Mouse (Mus musculus) midbrain, postnatal 0 days (tissue): Measurements from ENCODE around the gene Cdx4. TPM values are rescaled to one million over a fixed set of nuclear protein-coding genes. Genes with fewer than 3 reads are reported as not detected.

Experiments
- ATAC-seq: fragments of 200-750 bp; cut with Nextera tagmentation; 2 replicates; pipeline ENCODE4 v1.8.0; 2017; ENCODE audit warnings: moderate number of reproducible peaks, mild to moderate bottlenecking, moderate TSS enrichment, moderate library complexity; ENCODE audit not compliant: low FRiP score
- DNase-seq: peaks from one replicate; pipeline ENCODE4 v3.0.0-alpha.2; 2015; ENCODE audit warnings: low spot score
- H3K27ac ChIP-seq: fragments of 300-500 bp; sonication (generic); 2 replicates; pipeline ENCODE4 v1.5.1; 2014; ENCODE audit warnings: low read depth, mild to moderate bottlenecking, low read length, mixed read lengths
- H3K27me3 ChIP-seq: fragments of 300-500 bp; sonication (generic); 2 replicates; pipeline ENCODE4 v1.6.1; 2014; ENCODE audit warnings: low read length, control low read depth, mixed read lengths; ENCODE audit not compliant: insufficient read depth
- H3K36me3 ChIP-seq: fragments of 300-500 bp; sonication (generic); 2 replicates; pipeline ENCODE4 v1.6.1; 2014; ENCODE audit warnings: low read length, control low read depth, mixed read lengths; ENCODE audit not compliant: insufficient read depth
- H3K4me1 ChIP-seq: fragments of 300-500 bp; sonication (generic); 2 replicates; pipeline ENCODE4 v1.6.1; 2014; ENCODE audit warnings: mild to moderate bottlenecking, control low read depth, antibody characterized with exemption, low read length, mixed read lengths; ENCODE audit not compliant: insufficient read depth
- H3K4me2 ChIP-seq: fragments of 300-500 bp; sonication (generic); 2 replicates; pipeline ENCODE4 v1.6.1; 2014; ENCODE audit warnings: low read depth, mild to moderate bottlenecking, low read length, mixed read lengths; ENCODE audit not compliant: poor library complexity, severe bottlenecking
- H3K4me3 ChIP-seq: fragments of 300-500 bp; sonication (generic); 2 replicates; pipeline ENCODE4 v1.5.1; 2014; ENCODE audit warnings: low read depth, mild to moderate bottlenecking, low read length, moderate library complexity
- H3K9ac ChIP-seq: fragments of 300-500 bp; sonication (generic); replicated peaks from 2 replicates; pipeline ENCODE4 v1.6.1; 2014; ENCODE audit warnings: mild to moderate bottlenecking, low read length, moderate library complexity, mixed read lengths; ENCODE audit not compliant: poor library complexity, severe bottlenecking
- H3K9me3 ChIP-seq: fragments of 300-500 bp; sonication (generic); 2 replicates; pipeline ENCODE4 v1.6.1; 2016; ENCODE audit warnings: low read length, control low read depth
- CTCF ChIP-seq: IDR thresholded peaks from 2 replicates; pipeline ENCODE4 v1.5.1; 2016; ENCODE audit warnings: antibody characterized with exemption, mild to moderate bottlenecking
- WGBS: fragments of 180-500 bp; shearing (Covaris S2); extraction: QIAGEN DNeasy Blood & Tissue Kit; methylation state at CpG from one replicate; pipeline ENCODE4 v1.1.7; 2014; 5-methylcytosine and 5-hydroxymethylcytosine counted together
- polyA plus RNA-seq: library from polyadenylated mRNA; unstranded; fragments of >200 nt; fragmentation: Nextera tagmentation; extraction: Ambion mirVana; gene quantifications from 2 replicates; pipeline ENCODE4 v1.2.1, GENCODE M21; 2015
- total RNA-seq: library from RNA; depleted of rRNA; stranded (reverse); fragments of >200 nt; gene quantifications from 2 replicates; pipeline ENCODE4 v1.2.3, GENCODE M21; 2014; rRNA removed

Gene Cdx4
- total and polyA plus RNA-seq, 2 experiments from 2014 or later: not detected

GRCm38 (mm10) chrX:103368650-103369049 is 47.5 kb downstream of the Cdx4 start:
- 63% methylated on average over 3 of the region's 3 CpGs for WGBS
- Histone ChIP-seq H3K4me3 (no peak overlapping the region), H3K9ac (no peak overlapping the region), H3K9me3 (no peaks in the 10 kb centered on the region), H3K27ac (no peak overlapping the region), H3K4me1 (no peaks in the 10 kb centered on the region), H3K27me3 (peaks cover 7% of the 10 kb centered on the region; the same call in 1 of the 2 replicates), H3K36me3 (no peaks in the 10 kb centered on the region), H3K4me2 (no peak overlapping the region)
- DNase-seq (no peak), ATAC-seq (no peak)
- TF ChIP-seq CTCF: no peak

GRCm38 (mm10) chrX:103371221-103371620 is 50.0 kb downstream of the Cdx4 start:
- no peak for ATAC-seq
- TF ChIP-seq CTCF: 0 out of 2 replicates have a peak, but pooled peaks have one; percentile 35
- Histone ChIP-seq H3K4me3 (no peak overlapping the region), H3K27ac (no peak overlapping the region), H3K4me1 (no peaks in the 10 kb centered on the region), H3K36me3 (no peaks in the 10 kb centered on the region), H3K9me3 (no peaks in the 10 kb centered on the region), H3K4me2 (no peak overlapping the region), H3K9ac (no peak overlapping the region), H3K27me3 (peaks cover 7% of the 10 kb centered on the region; the same call in 1 of the 2 replicates)
- DNase-seq: no peak
- whole genome bisulfite sequencing: 69% methylated on average over 2 of the region's 2 CpGs

DNA sequence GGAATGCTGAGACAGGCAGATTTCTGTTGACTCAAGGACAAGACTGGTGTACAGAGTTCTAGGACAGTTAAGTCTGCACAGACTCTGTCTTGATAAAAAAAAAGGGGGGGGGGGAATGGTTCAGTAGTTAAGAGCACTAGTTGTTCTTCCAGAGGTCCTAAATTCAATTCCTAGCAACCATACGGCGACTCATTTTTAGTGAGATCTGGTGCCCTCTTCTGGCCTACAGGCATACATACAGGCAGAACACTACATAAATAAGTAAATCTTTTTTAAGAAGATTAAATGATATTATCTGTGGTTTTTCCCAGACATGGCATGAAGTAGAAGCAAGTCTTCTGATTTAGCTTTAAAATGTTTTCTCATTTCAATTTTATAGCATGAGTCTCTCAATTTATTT is 50.4 kb downstream of the Cdx4 start:
- TF ChIP-seq CTCF: peak; percentile 63
- Histone ChIP-seq H3K36me3 (no peaks in the 10 kb centered on the region), H3K4me1 (no peaks in the 10 kb centered on the region), H3K9me3 (no peaks in the 10 kb centered on the region), H3K9ac (no peak overlapping the region), H3K4me3 (no peak overlapping the region), H3K27ac (no peak overlapping the region), H3K27me3 (peaks cover 7% of the 10 kb centered on the region; the same call in 1 of the 2 replicates), H3K4me2 (no peak overlapping the region)
- WGBS: 33% methylated on average over 2 of the region's 2 CpGs
- peak; percentile 9 for DNase-seq
- no peak for ATAC-seq

DNA sequence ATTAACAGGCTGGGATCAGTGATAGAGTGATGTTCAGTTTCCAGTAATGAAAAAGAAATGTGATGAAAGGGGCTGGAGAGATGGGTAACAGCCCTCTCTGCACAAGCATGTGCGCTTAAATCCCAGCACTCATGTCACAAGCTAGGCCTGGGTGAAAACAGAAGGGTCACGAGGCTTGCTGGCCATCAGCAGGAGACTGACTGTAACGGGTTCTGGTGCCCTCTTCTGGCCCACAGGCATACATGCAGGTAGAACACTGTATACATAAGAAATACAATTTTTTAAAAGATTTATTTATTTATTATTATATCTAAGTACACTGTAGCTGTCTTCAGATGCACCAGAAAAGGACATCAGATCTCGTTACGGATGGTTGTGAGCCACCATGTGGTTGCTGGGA is 53.1 kb downstream of the Cdx4 start:
- H3K4me3 ChIP-seq: no peak overlapping the region
- WGBS: 67% methylated on average over 5 of the region's 5 CpGs
- no peak overlapping the region for H3K27ac ChIP-seq
- no peaks in the 10 kb centered on the region for H3K9me3 ChIP-seq
- H3K4me1 ChIP-seq: no peaks in the 10 kb centered on the region
- ATAC-seq (no peak), DNase-seq (peak; percentile 23)
- peak; percentile 70 for TF ChIP-seq CTCF
- no peaks in the 10 kb centered on the region for H3K36me3 ChIP-seq
- no peak overlapping the region for H3K9ac ChIP-seq
- H3K4me2 ChIP-seq: no peak overlapping the region
- H3K27me3 ChIP-seq: peaks cover 11% of the 10 kb centered on the region; the same call in 1 of the 2 replicates

Other genes starting within 250 kb of the Cdx4 start
- 45.0 and 62.6 TPM in 2 replicates for gene Nap1l2, start 134.8 kb upstream of the Cdx4 start, total RNA-seq
- gene Nap1l2, start 134.8 kb upstream of the Cdx4 start, polyA plus RNA-seq: 94.0 and 96.5 TPM in 2 replicates
- gene Chic1, start 35.1 kb downstream of the Cdx4 start, total RNA-seq: 9.7 and 13.7 TPM in 2 replicates
- 3.3 and 5.1 TPM in 2 replicates for gene Chic1, start 35.1 kb downstream of the Cdx4 start, polyA plus RNA-seq
- gene Tsx, start 93.1 kb downstream of the Cdx4 start, total RNA-seq: not detected in 2 replicates
- 0.20 and 0.21 TPM in 2 replicates for gene Tsx, start 93.1 kb downstream of the Cdx4 start, polyA plus RNA-seq
- gene Gm26992, start 100.6 kb downstream of the Cdx4 start, total RNA-seq: 2.0 TPM in 1 of 2 replicates, not detected in the other
- 0.63 TPM in 1 of 2 replicates, not detected in the other for gene Gm26992, start 100.6 kb downstream of the Cdx4 start, polyA plus RNA-seq